Mouse (Mus musculus) liver, adult 2 months (tissue): Measurements from ENCODE around the gene Efnb1. TPM values are rescaled to one million over a fixed set of nuclear protein-coding genes. Genes with fewer than 3 reads are reported as not detected.

ENCODE experiments used
- DNase-seq: peaks from one replicate; pipeline ENCODE4 v3.0.0-alpha.2; 2011; ENCODE audit warnings: low read depth, low spot score; ENCODE audit errors: extremely low read depth
- H3K27ac ChIP-seq: fragments of 200-500 bp; replicated peaks from 2 replicates; pipeline ENCODE4 v1.5.1; 2012; ENCODE audit warnings: low read depth, mild to moderate bottlenecking, control low read depth, inconsistent platforms, low read length; ENCODE audit not compliant: insufficient read depth
- H3K27me3 ChIP-seq: fragments of 200-500 bp; 2 replicates; pipeline ENCODE4 v1.6.1; 2012; ENCODE audit warnings: mild to moderate bottlenecking, moderate library complexity, low read length, inconsistent platforms; ENCODE audit not compliant: control insufficient read depth, insufficient read depth
- H3K36me3 ChIP-seq: fragments of 200-500 bp; 2 replicates; pipeline ENCODE4 v1.6.1; 2012; ENCODE audit warnings: low read length, inconsistent platforms; ENCODE audit not compliant: control insufficient read depth, insufficient read depth
- H3K4me1 ChIP-seq: fragments of 200-500 bp; 2 replicates; pipeline ENCODE4 v1.6.1; 2011; ENCODE audit warnings: low read length; ENCODE audit not compliant: control insufficient read depth, insufficient read depth
- H3K4me3 ChIP-seq: fragments of 200-500 bp; 2 replicates; pipeline ENCODE4 v1.5.1; 2011; ENCODE audit warnings: low read depth, mild to moderate bottlenecking, control low read depth, low read length, moderate library complexity; ENCODE audit not compliant: insufficient read depth
- H3K79me2 ChIP-seq: fragments of 200-500 bp; 2 replicates; pipeline ENCODE4 v1.6.1; 2012; ENCODE audit warnings: inconsistent platforms, mild to moderate bottlenecking, low read length, moderate library complexity; ENCODE audit not compliant: control insufficient read depth, insufficient read depth
- H3K9ac ChIP-seq: fragments of 200-500 bp; 2 replicates; pipeline ENCODE4 v1.6.1; 2012; ENCODE audit warnings: low read depth, mild to moderate bottlenecking, control low read depth, inconsistent platforms, low read length
- CTCF ChIP-seq: fragments of 200-500 bp; IDR thresholded peaks from 2 replicates; pipeline ENCODE4 v1.5.1; 2011; ENCODE audit warnings: low read depth, low read length, control low read depth
- POLR2A ChIP-seq: fragments of 200-500 bp; IDR thresholded peaks from 2 replicates; pipeline ENCODE4 v1.6.1; 2011; ENCODE audit warnings: low read length, control low read depth; ENCODE audit not compliant: insufficient read depth; ENCODE audit errors: extremely low read depth
- WGBS: fragments of 180-500 bp; shearing (Covaris S2); methylation state at CpG from one replicate; pipeline ENCODE4 v1.1.7; 2018; 5-methylcytosine and 5-hydroxymethylcytosine counted together
- polyA plus RNA-seq: library from polyadenylated mRNA; depleted of rRNA; stranded (reverse); fragments of >200 nt; gene quantifications from 2 replicates; pipeline ENCODE4 v1.2.3, GENCODE M21; 2012
- total RNA-seq: library from RNA; depleted of rRNA; stranded (reverse); fragments of >200 nt; gene quantifications from 2 replicates; pipeline ENCODE4 v1.2.3, GENCODE M21; 2014

Efnb1 gene
- total and polyA plus RNA-seq, 2 experiments, result 4.9 to 12.4 TPM

DNA sequence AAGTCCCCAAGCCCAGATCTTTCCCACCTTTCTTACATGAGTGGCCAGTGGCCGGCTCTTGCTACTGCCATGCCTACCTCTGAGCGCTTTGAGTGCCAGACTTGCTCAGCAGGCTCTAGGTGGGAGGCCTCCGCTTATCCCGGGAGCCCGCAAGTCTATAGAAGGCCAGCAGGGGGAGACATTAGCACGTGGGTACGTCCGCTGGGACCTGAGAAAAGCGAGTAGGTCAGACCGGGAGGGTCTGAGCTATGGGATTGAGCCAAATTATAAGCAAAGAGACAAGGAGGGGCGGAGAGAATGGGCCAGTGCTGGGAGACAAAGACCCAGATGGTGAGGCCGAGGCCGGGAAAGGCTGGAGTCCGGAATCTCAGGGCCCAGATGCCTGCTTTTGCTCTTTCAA is 1.0 kb upstream of the Efnb1 start:
- Histone ChIP-seq H3K4me3 (peak overlapping the region; percentile 18; the same call in 1 of the 2 replicates), H3K27me3 (no peaks in the 10 kb centered on the region), H3K4me1 (peaks cover 23% of the 10 kb centered on the region), H3K9ac (peak overlapping the region; percentile 31), H3K36me3 (no peaks in the 10 kb centered on the region), H3K27ac (no peak overlapping the region; the same call in 1 of the 2 replicates), H3K79me2 (peaks cover 16% of the 10 kb centered on the region; the same call in 1 of the 2 replicates)
- TF ChIP-seq POLR2A (no peak), CTCF (no peak)
- WGBS, result 0% methylated on average over 14 of the region's 14 CpGs
- peak; percentile 55 for DNase-seq

DNA sequence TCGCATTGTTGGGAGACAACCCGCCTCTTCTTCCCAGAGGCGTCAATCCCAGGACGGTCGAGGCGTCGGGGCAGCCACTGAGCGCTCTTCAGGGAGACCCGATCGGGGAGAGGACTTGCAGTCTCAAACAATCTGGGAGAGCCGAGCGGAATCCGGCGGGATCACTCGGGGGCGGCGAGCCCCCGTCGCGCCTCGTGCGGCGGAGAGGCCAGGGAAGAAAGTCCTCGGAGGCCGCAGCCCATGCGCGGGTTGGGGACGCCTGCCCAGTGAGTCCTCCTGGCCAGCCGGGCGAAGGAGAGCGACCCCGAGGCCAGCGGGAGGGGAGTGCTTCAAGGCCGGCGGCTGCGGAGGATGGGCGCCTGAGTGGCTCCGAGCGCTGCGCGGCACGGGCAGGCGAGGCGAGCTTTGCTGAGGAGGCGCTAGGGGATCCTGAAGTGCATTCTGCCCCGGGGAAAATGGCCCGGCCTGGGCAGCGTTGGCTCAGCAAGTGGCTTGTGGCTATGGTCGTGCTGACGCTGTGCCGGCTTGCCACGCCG is 569 bp downstream of the Efnb1 start:
- peaks cover 26% of the 10 kb centered on the region; the same call in 1 of the 2 replicates for H3K79me2 ChIP-seq
- H3K36me3 ChIP-seq, result no peaks in the 10 kb centered on the region
- peak; percentile 34 for DNase-seq
- WGBS, result under 1% methylated on average over 47 of the region's 53 CpGs
- H3K9ac ChIP-seq, result peak overlapping the region; percentile 83
- peak overlapping the region; percentile 77 for H3K4me3 ChIP-seq
- H3K27me3 ChIP-seq, result no peaks in the 10 kb centered on the region
- H3K27ac ChIP-seq, result peak overlapping the region; percentile 69
- TF ChIP-seq CTCF (no peak), POLR2A (no peak)
- H3K4me1 ChIP-seq, result peaks cover 31% of the 10 kb centered on the region

DNA sequence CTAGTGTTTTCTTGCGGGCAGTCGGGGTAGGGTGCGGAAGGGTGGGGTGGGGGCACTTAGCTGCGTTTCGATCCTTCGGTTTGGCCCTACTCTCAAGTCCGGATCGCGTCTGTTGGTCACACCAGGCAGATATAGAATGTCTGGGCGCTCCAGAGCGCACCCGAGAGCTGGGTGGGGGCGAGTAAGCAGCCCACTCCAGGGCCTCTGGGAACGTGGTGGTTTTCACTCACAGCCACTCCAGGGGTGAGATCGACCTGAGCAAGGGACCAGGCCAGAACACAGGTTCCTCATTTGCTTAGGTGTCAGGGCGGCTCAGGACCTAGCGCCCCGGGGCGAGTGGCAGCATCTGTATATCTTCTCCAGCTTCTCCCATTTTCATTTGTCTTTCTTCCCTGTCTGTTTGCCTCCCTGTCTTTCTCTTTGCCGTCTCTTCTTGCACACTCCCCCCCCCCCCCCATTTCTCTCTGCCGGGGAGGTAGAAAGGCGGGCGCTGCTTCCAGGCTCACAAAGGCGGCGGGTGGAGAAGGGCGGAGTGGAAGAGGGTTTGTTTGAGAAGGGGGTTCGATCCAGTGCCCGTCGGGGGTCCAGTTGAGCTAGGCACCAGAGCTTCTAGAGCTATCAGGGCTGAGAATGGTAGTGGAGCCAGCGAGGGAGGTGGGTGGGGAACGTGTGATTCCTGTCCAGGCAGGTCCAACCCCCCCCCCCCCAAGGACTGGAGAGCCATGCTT is 1.4 kb downstream of the Efnb1 start:
- TF ChIP-seq POLR2A (no peak), CTCF (no peak)
- peak; percentile 29 for DNase-seq
- peaks cover 26% of the 10 kb centered on the region; the same call in 1 of the 2 replicates for H3K79me2 ChIP-seq
- no peaks in the 10 kb centered on the region for H3K27me3 ChIP-seq
- peak overlapping the region; percentile 83 for H3K9ac ChIP-seq
- peaks cover 29% of the 10 kb centered on the region for H3K4me1 ChIP-seq
- peak overlapping the region; percentile 69 for H3K27ac ChIP-seq
- H3K4me3 ChIP-seq, result peak overlapping the region; percentile 77
- WGBS, result under 1% methylated on average over 27 of the region's 31 CpGs
- H3K36me3 ChIP-seq, result no peaks in the 10 kb centered on the region

DNA sequence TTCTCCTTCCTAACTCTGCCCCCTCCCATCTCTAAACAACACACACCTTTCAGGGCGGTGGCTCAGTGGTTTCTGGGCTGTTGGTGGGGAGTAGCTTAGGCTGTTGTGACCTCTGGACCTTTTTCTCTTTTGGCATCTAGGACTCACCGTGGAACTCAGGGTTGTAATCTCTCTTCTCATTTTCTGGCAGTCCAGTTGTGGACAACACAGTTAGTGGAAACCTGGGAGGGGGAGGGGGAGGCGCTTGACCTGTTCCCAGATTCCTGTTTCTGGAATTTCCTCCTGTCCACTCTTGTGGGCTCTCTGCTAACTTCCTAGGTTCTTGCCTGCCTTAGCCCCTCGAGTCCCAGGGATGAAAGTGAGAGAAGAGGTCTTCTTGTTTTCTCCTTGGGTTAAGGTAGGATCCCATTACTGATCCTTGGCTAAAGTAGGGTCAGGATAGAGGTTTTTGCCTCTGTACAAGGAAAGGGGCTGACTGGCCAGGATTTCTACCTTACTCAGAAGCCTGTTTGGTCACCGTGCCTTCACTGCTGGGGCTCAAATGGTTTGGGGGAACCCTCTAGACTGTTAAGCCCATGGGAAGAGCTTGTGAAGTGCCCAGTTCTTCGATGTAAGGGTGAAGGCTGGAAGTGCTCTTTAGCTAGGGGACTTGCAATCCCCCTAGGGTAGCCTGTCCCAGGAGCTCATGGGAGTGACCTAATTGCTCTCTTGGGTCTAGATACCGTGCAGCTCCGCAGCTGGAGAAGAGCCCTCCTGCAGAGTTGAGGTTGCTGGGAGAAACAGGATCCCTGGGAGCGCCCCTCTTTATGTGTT is 2.2 kb downstream of the Efnb1 start:
- DNase-seq, result peak; percentile 88
- Histone ChIP-seq H3K36me3 (no peaks in the 10 kb centered on the region), H3K27me3 (no peaks in the 10 kb centered on the region), H3K9ac (peak overlapping the region; percentile 83), H3K4me3 (peak overlapping the region; percentile 77), H3K4me1 (peaks cover 25% of the 10 kb centered on the region), H3K27ac (peak overlapping the region; percentile 69), H3K79me2 (peaks cover 26% of the 10 kb centered on the region; the same call in 1 of the 2 replicates)
- 12% methylated on average over 9 of the region's 9 CpGs for WGBS
- TF ChIP-seq CTCF, result no peak
- no peak for TF ChIP-seq POLR2A

DNA sequence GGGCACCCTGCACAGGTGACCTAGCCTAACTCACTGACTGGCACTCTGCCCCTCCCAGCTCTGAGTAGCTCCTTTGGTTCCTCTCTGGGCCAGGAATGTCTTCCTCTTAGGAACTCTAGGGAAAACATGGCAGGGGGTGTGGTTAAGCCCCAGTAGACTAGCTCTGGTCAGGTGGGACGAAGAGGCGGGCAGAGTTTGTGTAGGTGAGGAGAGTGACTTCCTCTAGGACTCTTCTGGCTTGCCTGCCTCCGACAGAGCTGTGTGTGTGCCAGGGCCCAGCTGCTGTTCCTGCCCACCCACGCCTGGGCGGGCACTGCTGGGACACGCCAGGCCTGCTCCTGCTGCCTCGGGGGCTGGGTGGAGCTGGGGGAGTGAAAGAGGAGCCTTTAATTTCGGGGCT is 5.1 kb downstream of the Efnb1 start:
- no peak for TF ChIP-seq CTCF
- no peak for TF ChIP-seq POLR2A
- Histone ChIP-seq H3K79me2 (peaks cover 26% of the 10 kb centered on the region; the same call in 1 of the 2 replicates), H3K27ac (no peak overlapping the region), H3K36me3 (no peaks in the 10 kb centered on the region), H3K4me3 (no peak overlapping the region), H3K9ac (no peak overlapping the region), H3K27me3 (no peaks in the 10 kb centered on the region), H3K4me1 (peaks cover 21% of the 10 kb centered on the region)
- WGBS, result 25% methylated on average over 8 of the region's 8 CpGs
- DNase-seq, result peak; percentile 20
